Mouse (Mus musculus) heart, adult 2 months (tissue): Measurements from ENCODE around the gene Gm10778. TPM values are rescaled to one million over a fixed set of nuclear protein-coding genes. Genes with fewer than 3 reads are reported as not detected.

ENCODE experiments used
- polyA plus RNA-seq: library from polyadenylated mRNA; depleted of rRNA; stranded (reverse); fragments of >200 nt; gene quantifications from 2 replicates; pipeline ENCODE4 v1.2.3, GENCODE M21; 2012; rRNA removed
- total RNA-seq, 2 experiments: library from RNA; stranded (reverse); gene quantifications; 2 replicates each; pipeline ENCODE4 v1.2.3; 2021

Gm10778 gene
- total and polyA plus RNA-seq, 3 experiments: 0.59 to 2.4 (median 2.1) TPM

Other genes starting within 250 kb of the Gm10778 start
- 100 to 1,000 TPM in 1 of 2 experiments, 10 to 100 TPM in 1; 94.2 to 104 TPM for gene Nfic, start 193.4 kb upstream of the Gm10778 start, total RNA-seq
- 59.9 and 80.1 TPM in 2 replicates for gene Nfic, start 193.4 kb upstream of the Gm10778 start, polyA plus RNA-seq
- under 1 TPM in 1 of 2 experiments, not detected in 1; 0.16 TPM for gene Celf5, start 166.3 kb upstream of the Gm10778 start, total RNA-seq
- gene Celf5, start 166.3 kb upstream of the Gm10778 start, polyA plus RNA-seq: 0.39 and 0.73 TPM in 2 replicates
- 10 to 100 TPM; 68.6 to 74.2 TPM for gene Ncln, start 152.7 kb upstream of the Gm10778 start, total RNA-seq
- gene Ncln, start 152.7 kb upstream of the Gm10778 start, polyA plus RNA-seq: 107 and 116 TPM in 2 replicates
- 1 to 10 TPM in 1 of 2 experiments, under 1 TPM in 1; 0.81 to 1.1 TPM for gene S1pr4, start 148.9 kb upstream of the Gm10778 start, total RNA-seq
- 2.0 and 3.1 TPM in 2 replicates for gene S1pr4, start 148.9 kb upstream of the Gm10778 start, polyA plus RNA-seq
- gene Gna15, start 124.8 kb upstream of the Gm10778 start, total RNA-seq: 1 to 10 TPM; 1.1 to 1.5 TPM
- 1.1 and 1.2 TPM in 2 replicates for gene Gna15, start 124.8 kb upstream of the Gm10778 start, polyA plus RNA-seq
- 10 to 100 TPM; 46.6 to 53.5 TPM for gene Gna11, start 103.9 kb upstream of the Gm10778 start, total RNA-seq
- 68.0 and 81.9 TPM in 2 replicates for gene Gna11, start 103.9 kb upstream of the Gm10778 start, polyA plus RNA-seq
- gene Aes, start 89.6 kb upstream of the Gm10778 start, total RNA-seq: 1,000 to 10,000 TPM in 1 of 2 experiments, 100 to 1,000 TPM in 1; 982 to 1,113 TPM
- gene Aes, start 89.6 kb upstream of the Gm10778 start, polyA plus RNA-seq: 2,586 and 3,063 TPM in 2 replicates
- gene Tle2, start 74.5 kb upstream of the Gm10778 start, total RNA-seq: 1 to 10 TPM; 6.8 to 7.4 TPM
- 40.9 and 43.8 TPM in 2 replicates for gene Tle2, start 74.5 kb upstream of the Gm10778 start, polyA plus RNA-seq
- 1 to 10 TPM; 5.1 to 7.7 TPM for gene Tle6, start 48.0 kb upstream of the Gm10778 start, total RNA-seq
- 19.0 and 20.1 TPM in 2 replicates for gene Tle6, start 48.0 kb upstream of the Gm10778 start, polyA plus RNA-seq
- 1 to 10 TPM; 2.5 to 3.7 TPM for gene BC025920, start 42.8 kb upstream of the Gm10778 start, total RNA-seq
- gene BC025920, start 42.8 kb upstream of the Gm10778 start, polyA plus RNA-seq: 1.9 and 2.5 TPM in 2 replicates
- 1 to 10 TPM; 7.0 to 7.9 TPM for gene Sirt6, start 21.3 kb upstream of the Gm10778 start, total RNA-seq
- gene Sirt6, start 21.3 kb upstream of the Gm10778 start, polyA plus RNA-seq: 11.5 and 15.4 TPM in 2 replicates
- 1 to 10 TPM; 7.8 to 7.9 TPM for gene Ankrd24, start 20.5 kb upstream of the Gm10778 start, total RNA-seq
- 33.7 and 46.5 TPM in 2 replicates for gene Ankrd24, start 20.5 kb upstream of the Gm10778 start, polyA plus RNA-seq
- gene Zfp433, start 55.8 kb downstream of the Gm10778 start, total RNA-seq: 1 to 10 TPM; 3.7 to 5.7 TPM
- 0.62 and 3.1 TPM in 2 replicates for gene Zfp433, start 55.8 kb downstream of the Gm10778 start, polyA plus RNA-seq
- gene Gm3055, start 122.1 kb downstream of the Gm10778 start, total RNA-seq: 1 to 10 TPM; 1.2 to 2.7 TPM
- gene Gm3055, start 122.1 kb downstream of the Gm10778 start, polyA plus RNA-seq: 0.33 and 1.7 TPM in 2 replicates
- gene Gm4767, start 163.1 kb downstream of the Gm10778 start, total RNA-seq: 1 to 10 TPM; 1.1 to 1.2 TPM
- gene Gm4767, start 163.1 kb downstream of the Gm10778 start, polyA plus RNA-seq: not detected in 2 replicates
- gene Gm32687, start 214.9 kb downstream of the Gm10778 start, total RNA-seq: 1 to 10 TPM in 1 of 2 experiments, under 1 TPM in 1; 0.99 to 1.6 TPM
- gene Gm32687, start 214.9 kb downstream of the Gm10778 start, polyA plus RNA-seq: 0.23 and 0.25 TPM in 2 replicates